Mouse (Mus musculus) brain, embryonic 18.5 days (tissue): Measurements from ENCODE around the gene Hecw2.
A peak's percentile ranks its signal among the peaks of the same experiment; 100 is the strongest.

Experiments
- DNase-seq: peaks from one replicate; pipeline ENCODE4 v3.0.0-alpha.2; 2012; ENCODE audit warnings: low read depth, low spot score

Hecw2 gene

DNA sequence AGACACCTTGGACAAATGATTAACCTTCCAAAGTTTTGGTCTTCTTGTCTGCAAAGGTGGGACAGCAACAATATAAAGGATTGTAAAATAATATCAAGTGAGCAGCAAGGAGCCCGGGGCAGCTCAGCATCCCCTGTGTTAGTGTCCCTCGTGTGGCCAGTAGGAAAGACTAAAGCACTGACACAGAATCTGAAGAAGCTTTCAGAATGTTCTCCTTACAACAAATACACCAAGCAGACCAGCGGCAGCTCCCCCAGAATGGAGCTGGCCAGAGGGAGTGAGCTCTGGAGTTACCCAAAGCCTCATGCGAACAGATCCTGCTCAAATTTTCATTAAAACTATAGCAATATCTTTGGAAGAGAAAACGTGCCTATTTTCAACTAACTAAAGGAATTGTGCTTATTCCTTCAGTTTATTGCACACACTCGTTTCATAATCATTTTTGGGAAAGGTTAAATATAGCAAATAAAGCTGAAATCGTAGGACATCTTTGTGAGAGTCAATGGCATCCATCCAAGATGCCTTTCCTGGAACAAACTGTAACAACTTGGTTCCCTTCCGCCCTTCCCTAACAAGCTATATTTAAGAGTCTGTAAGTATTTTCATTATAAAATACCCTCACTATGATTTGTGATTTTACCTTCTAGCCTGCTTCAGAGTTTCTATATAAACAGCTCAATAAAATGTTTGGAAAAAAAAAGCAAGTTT lies 208.6 kb downstream of the Hecw2 start:
- DNase-seq = no peak

DNA sequence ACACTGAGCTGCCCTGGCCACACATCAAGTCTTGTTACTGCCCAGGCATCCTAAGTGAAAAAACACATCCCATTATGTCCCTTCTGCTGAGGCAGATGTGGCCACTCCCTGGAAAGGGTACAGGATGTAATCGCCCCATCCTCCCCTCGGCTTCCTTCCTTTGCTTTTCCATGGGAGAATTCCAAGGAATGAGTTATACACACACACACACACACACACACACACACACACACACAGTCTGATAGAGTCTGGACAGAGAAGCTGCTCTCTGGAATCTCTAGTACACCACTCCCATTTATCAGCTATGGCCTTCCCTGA lies 216.5 kb downstream of the Hecw2 start:
- no peak for DNase-seq

DNA sequence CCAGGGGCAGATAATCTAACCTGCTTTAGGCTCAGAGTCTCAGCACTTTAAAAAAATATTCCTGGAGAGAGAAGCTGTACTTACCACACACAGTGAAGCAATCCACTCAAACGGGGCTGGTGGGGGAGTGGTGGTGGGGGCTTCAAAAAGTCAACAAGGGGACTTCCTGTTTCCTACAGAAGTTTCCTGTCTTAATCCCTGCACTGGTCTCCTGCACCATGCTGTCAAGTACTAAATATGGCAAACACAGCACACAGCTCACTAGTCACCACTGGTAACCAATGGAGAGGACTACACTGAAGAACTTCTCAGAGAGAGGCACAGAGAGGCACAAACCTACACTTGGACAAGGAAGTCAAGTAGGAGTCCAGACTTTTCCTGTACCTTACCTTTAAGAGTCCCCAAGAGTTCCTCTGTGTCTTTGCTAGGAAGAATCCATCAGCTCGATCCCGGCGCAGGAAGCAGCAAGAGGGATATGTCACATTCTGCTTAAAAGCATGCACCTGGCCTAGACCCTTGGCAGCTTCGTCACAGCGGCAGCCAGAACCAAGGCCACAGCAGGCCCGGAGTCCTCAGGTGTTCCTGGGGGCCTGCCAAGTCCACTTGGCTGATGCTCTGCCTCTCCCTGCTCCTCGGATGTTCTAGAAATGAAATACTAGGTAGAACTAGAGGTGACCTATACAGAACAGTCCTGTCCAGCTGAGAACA lies 217.0 kb downstream of the Hecw2 start:
- DNase-seq = no peak

DNA sequence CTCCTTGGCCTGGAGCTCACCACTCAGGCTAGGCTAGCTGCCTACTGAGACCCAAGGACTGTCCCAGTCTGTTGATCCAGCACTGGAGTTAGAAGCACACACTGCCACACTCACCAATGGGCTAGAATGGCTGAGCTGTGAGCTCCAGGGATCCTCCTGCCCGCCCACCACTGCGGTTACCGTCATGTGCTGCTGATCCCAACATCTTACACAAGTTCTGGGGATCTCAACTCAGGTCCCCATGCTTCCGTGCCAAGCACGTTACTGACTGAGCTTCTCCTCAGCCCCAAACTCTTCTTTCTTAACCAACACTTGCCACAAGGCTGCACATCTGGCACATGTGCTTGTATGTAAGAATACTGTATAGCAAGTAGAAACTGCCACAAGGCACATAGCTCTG lies 218.2 kb downstream of the Hecw2 start:
- no peak for DNase-seq

DNA sequence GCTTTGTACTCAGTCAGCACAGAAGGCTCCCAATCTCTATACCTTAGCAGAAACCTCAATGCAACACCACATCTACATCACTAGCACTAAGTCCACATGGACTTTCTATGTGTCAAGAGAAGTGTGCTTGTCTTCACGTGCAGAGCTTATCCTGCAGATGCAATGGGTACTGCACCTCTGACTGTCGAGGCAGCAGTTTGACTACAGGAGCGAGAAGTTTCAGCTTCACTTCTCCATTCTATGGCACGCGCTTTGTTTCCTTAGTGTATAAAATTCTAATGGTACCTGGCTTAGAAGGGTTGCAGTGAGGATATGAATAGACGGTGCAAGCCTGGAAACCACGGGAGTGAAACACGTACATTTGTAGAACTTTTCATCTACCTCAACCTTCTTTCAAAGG lies 218.9 kb downstream of the Hecw2 start:
- DNase-seq = no peak

DNA sequence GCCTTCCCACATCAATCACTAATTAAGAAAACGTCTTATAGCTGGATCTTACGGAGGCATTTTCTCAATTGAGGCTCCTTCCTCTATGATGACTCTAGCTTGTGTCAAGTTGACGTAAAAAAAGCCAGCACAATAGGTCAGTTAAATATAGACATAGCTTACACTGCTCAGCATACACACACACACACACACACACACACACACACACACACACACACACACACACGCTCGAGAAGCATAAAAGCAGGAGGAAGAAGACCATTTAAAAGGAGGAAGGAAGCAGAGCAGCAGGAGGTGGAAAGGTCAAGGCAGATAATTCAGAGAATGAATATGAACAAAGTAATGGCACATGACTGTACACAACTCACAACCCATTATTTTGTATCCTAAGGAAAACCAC lies 220.0 kb downstream of the Hecw2 start:
- no peak for DNase-seq

DNA sequence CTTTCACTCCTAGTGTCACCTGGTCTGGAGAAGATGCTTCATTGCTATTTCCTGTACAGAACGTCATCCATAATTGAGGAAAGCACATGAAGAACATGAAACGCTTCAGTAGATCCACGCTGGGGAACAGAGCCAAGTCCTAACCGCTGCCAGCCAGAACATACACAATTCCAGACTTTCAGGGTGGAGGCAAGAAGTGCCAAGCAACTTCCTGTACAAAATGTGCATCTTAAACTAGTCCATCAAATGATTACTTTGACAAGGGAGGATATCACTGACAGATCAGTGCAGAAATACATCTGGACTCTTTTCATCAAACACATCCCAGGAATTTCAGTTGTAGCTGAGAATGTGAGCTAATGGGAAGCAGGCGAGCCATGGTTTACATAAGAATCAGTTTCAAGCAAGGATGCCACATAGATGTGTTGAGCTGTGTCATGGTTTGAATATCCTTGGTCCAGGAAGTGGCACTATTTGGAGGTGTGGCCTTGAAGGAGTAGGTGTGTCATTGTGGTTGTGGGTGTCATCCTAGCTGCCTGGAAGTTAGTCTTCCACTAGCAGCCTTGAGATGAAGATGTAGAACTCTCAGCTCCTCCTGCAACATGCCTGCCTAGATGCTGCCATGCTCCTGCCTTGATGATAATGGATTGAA lies 224.5 kb downstream of the Hecw2 start:
- no peak for DNase-seq

DNA sequence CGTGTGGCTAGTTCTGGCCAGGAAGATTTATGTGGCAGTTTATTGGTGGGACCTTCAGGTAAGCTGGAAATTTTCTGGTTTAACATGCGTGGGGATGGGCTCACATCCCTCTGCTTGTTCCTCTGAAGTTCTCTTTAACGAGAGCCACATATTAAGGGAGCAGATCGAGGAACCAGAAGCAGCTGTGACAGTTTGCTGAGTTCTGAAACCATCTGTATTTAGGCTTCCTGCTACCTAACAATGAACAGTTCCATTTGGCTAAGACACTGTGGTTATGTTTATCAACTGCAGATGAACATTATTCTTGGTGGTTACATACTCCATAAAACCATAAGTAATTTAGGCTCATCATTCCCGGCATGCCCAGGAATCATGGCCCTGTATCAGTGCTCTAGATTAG lies 242.6 kb downstream of the Hecw2 start:
- no peak for DNase-seq

DNA sequence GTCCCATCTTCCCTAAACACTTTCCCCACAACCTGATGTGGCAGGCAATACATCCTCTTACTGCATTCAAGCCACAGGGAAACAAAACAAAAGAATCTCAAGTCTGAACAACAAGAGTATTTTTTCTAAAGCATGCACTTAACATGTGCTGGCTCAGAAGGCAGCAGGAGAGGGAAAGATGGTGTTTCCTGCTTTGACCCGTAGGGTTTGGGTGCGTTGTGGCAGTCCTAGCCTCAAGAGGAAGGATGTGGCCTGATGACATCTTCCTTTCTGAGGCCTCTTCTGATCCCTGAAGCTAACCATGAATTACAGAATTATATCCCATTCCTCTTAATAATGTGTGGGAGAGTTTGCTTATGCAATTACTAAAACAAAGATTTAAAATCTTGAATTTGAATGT lies 249.2 kb downstream of the Hecw2 start:
- no peak for DNase-seq

DNA sequence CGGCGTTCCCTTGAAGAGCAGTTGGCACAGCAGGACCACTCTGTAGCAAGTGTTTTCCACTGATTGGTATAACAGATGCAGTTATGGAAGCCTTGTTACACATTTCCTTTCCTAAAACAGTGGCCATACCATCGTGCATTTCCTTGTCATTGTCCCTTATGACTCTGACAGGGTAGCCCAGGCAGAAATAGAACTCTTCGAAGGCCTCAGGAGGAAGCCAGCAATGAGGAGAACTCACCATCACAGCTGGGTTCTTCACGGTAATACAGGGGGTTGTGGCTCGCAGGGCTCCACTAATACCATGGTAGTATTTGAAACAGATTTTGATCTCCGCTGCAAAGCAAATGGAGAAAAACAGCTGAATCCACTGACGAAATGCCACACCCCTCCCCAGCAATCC lies 252.5 kb downstream of the Hecw2 start:
- no peak for DNase-seq

DNA sequence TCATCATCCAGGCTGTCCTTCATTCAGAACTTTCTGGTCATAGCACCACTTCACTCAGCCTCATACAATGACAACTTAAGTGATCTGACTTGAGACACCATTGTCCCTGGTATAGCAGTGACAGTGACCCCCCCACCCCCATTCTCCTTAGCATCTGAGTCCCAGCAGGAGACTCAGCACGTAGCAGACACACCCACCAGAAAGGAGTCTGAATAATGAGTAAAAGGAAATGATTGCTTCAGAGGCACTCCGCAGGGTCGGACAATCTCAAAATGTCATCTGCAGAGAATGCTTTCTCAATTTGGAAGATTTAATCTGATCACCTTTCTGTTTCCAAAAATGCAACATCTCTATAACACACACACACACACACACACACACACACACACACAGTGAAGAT lies 253.4 kb downstream of the Hecw2 start:
- DNase-seq = no peak

DNA sequence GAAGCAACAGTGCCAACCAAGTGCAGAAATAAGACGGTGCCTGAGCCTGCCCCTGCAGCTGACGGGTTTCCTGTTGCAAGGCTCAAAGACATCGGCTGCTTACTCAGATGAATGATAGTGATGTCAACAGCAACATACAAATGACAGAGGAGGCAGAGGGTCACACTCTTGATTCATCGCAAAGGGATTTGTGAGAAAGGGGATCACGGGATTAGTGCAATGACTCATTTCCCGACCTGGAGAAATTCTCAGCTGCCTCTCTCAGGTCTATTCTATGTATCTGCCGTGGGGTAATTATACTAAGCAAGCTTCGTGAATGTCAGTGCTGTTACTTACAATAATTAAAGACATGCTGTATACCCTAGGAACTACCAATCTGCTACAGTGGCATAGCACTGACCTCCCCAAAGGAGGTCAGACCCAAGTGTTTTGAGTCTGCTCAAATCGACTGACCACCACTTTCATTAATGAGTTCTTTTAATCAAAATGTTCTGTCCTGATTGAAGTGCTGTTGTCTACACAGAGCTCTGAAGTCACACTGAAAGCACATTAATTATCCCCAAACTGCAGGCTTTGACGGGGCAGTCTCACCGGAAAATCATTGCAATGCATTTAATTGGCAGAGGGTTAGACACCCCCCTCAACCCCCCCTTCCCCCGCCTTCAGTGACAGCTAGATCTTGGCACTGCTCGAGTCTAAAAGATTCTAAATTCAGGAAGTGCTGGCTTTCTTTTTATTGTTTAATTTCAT lies 254.5 kb downstream of the Hecw2 start:
- peak; percentile 3 for DNase-seq

DNA sequence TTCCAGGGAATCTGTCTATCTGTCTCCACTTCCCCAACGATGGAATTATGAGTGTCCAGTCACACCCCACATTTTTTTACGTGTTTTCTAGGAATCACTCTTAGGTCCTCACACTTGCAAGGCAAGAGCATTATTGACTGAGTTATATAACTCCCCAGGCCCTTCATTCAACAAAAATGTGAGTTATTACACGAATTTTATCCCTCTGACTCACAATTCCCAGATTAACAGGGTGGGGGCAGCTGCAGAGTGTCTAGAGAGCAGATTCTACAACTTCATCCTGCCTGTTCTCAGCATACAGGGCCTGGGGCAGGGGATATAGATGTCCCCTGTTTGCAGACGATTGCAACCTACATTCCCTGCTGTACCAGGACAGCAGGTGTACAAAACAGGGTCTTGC lies 255.7 kb downstream of the Hecw2 start:
- DNase-seq = no peak

DNA sequence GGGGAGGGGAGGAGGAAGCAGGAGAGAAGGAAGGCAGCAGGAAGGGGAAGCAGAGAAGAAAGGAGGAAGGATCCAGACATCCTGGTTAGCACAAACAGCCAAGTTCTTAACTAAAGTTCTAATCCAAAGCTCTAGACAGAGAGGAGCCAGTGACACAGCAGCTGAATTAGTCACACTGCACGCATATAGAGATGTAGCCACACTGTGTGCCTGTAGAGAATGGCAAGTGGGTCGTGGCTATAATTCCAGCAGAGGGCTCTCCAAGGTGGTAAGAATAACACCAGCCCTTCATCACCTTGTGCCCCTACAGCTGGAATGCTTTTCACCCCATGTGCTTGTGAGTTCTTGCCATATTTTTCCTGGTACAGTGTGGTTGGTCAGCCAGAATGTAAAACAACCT lies 261.7 kb downstream of the Hecw2 start:
- no peak for DNase-seq

DNA sequence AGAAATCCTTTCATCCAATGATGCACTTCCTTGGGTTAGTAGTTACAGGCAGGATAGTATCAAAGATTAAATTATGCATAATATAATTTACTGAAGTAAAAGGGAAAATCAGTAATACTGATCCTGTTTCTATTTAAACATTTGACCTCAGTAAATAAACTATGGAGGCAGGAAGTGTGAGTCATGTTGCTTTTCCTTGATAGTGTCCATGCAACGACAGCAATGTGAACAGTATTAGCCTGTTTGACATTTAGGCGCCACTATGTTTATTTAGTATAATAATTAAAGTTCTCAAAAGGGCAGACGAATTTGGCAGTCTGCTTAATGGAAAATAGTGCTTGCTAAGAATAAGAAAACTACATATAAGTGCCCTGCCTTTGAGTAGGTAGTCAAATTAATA lies 263.7 kb downstream of the Hecw2 start:
- no peak for DNase-seq

DNA sequence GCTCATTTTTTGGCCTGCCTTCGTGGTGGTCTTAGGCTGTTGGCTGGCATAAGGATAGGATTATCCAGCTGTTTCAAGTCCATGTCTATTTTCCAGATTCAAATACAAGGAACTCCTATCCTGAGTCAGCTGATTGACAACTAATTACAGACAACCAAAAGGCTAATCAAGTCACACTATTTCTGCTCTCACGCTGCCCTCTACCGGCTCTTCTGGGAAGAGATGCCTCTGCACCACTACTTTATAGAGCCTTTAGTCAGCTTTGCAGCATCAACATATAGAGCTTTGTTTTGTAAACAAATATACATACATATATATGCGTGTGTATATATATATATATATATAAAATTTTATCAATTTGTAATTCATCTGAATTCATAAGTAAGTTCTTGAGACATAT lies 267.4 kb downstream of the Hecw2 start:
- no peak for DNase-seq

DNA sequence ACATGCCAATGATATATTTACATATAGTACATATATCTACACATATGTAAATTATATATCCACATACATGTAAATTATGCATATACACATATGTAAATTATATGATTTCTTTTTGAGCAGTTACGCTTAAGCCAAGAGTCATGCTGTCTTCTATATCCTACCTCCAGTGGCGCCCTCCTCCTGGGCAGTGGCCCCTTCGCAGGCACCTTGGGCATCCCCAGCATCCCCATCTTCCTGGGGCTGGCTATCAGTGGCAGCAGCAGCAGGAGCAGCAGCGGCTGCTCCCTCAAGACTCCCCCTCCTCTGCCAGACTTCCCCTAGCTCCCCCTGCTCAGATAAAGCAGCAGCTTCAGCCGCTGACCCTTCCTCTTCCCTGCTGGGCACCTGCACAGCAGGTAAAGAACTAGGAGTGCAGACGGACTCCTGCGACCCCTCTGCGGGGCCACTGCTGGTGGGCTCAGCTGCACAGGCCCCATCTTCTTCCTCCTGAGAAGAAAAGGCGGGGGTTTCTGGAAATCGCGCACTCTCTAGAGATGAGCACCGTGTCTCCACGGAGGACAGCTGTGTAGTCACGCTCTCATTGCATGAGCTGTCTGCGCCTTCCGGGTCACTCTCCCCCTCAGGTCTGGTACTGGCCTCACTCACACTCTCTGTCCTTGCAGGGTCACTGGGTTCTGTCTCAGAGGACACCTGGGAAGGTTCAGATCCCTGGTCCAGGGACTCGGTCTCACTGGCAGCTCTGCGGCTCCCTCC lies 269.6 kb downstream of the Hecw2 start:
- no peak for DNase-seq

DNA sequence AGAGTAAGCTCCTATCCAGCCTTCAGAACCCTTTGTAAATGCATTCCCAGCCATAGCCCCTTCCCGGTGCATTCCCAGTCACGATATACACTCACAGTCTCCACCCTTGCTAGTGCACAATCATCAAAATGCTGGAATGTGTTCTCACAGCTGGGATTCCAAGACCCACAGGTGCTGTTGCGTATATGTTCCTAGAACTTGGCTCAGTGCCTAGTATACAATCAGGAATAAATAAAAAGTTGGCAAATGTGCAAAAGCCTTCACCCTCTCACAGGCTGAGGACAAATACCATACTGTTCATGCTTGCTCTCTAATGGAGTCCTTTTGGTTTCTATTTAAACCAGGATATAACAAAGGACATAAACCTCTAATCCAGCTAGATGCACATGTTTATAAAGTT lies 283.1 kb downstream of the Hecw2 start:
- no peak for DNase-seq

DNA sequence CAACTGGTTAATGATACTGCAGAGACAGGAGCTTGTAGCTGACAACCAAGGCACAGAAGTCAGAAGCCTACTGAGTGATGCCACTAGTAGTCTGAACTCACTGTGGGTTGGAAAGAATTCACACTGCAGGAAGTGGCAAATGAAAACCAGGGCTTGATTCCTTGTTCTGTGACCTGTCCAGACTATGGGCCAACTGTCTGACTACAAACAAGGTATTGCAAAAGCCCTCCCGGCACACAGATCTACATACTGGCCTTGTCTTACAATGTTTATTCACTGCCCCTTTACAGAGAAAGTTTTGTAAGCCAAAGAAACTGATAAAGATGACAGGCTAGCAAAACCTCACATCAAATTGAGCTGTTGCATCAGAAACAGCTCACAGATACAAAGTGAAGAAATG lies 284.7 kb downstream of the Hecw2 start:
- DNase-seq = no peak

DNA sequence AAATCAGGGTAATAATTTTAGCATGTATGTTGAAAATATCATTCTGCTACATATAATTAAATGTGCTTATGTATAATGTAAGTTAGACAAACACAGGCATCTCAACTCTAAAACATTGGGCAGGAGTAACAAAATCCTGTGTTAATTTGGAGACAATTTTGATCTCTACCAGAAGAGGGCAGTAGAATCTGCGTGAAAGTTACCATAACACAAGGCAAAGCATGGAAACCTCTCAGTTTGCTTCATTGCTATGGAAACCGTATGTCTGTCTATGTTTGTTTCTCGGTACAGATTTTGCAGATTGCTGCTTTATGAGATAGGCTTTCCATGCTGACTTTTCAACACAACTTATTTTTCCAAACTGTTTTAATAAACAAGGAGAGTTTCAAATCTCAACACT lies 285.9 kb downstream of the Hecw2 start:
- peak; percentile 58 for DNase-seq

DNA sequence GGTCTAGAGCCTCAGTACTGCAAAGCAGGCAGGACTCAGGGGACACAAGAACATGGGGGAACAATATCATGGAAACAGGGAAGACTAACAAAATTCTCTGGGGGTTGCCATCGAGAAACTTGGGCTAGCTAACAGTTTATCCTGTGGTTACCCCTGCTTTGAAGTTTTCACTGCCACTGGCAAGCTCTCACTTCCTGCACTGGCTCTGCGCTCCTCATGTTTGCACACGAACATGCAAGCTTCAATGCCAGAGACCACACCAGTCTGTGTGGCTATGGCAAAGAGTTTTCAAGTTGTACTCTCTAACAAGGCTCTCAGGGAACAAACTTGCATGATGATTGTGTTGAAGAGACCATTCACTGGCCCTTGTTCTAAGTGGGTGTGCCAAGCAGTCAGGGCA lies 288.8 kb downstream of the Hecw2 start:
- DNase-seq = no peak

DNA sequence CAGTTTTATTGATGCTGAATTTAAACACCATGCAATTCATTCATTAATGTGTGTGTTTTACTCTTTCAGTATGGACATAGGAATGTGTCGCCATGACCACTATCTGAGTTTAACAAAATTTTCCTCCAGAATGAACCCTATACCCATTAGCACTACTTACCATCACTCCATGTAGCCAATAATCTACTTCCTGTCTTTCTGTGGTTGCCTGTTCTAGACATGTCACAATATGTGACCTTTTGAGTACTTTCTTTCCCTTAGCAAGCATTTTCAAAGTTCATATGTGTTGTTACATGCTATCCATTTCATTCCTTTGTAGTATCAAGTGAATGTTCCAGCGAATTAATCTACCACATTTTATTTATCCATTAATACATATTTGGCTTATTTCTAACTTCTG lies 294.6 kb downstream of the Hecw2 start:
- no peak for DNase-seq
